Mouse (Mus musculus): ENCODE data around the gene 1700025B11Rik.
"Not testable (repeated sequence)": the region's sequence is repeated elsewhere in the genome, so short reads cannot be mapped to it uniquely, and the experiment has no call there.

The 1700025B11Rik gene

DNA sequence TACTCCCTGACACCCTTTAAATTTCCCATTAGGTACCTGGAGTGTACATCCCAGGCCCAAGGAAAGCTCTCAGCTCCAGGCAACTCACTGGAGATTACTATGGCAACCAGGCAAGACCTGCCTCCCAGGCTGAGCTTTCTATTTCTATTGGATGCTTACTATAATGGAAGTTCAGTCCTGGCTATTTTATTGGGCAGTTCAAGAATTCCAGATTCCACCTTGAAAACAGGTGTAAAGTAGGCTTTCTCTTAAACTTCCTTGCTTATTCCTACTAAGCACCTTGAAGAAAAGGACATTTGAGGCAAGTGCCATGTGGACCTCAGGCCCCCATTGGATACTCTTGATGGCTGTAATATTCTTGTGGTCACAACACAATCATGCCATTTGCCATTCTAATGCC is at the start of gene 1700025B11Rik:
TSS of gene 1700025B11Rik (minus strand) at position 101 of the 400 bp plus-strand sequence.
- in situ Hi-C loops (cut with MboI): no loop called here

DNA sequence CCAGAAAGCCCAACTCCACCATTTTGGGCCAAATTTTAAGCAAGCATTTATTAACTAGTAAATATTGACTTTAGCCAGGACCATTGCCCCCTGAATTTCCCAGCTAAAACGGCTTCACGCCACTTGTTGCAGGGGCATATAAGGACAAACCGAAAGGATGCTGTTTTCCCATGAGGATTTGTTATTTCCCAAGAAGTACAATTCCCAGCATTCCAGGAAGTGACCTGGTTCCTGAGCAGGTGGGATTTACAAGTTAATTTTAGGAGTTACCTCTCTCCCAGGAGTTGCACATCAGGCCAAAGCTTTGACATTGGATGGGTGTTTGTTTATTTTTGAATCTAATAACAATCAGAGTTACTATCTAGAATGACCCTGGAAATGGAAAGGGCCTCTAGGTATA is 44.4 kb upstream of the 1700025B11Rik start:
- in situ Hi-C loops (cut with MboI): no loop called here

DNA sequence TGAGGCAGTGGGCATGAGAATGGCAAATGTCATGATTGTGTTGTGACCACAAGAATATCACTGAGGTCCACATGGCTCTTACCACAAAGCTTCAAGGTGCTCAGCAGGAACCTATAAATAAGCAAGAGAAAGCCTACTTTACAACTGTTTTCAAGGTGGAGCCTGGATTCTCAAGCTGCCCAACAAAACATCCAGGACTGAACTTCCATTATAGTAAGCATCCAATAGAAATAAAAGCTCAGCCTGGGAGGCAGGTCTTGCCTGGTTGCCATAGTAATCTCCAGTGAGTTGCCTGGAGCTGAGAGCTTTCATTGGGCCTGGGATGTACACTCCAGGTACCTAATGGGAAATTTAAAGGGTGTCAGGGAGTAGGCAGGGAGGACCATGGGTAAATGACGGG is 37.3 kb upstream of the 1700025B11Rik start, which contains the start of gene Gm36245:
TSS of gene Gm36245 (plus strand) at position 301 of the 400 bp plus-strand sequence.
- in situ Hi-C loops (cut with MboI): no loop called here

DNA sequence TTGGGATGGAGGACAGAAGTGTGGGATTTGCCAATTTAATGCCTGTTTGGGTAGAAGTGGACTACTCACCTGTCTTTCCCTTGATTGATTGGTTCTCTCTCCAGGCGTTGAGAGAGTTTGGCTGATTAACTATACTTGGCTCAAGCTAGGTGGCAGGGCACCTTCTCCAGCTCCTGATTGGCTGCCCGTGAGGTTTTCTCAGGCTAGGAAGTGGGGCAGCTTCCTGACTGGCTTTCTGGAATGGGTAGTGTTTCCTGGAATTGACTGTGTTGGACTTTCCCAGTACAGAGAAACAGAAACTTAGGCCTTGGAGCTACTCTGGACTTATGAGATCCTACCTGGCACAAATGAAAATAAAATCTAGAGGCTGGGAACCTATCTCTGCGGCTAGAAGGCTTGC is 36.7 kb upstream of the 1700025B11Rik start:
- in situ Hi-C loops (cut with MboI): no loop called here

GRCm38 (mm10) chr15:77595961-77596360 is 34.3 kb upstream of the 1700025B11Rik start, which contains the start of gene Apol10b:
Apol10b (minus strand) TSS chr15:77596125.
- in situ Hi-C loops (cut with MboI): no loop called here

GRCm38 (mm10) chr15:77593557-77593956 is 31.9 kb upstream of the 1700025B11Rik start:
- in situ Hi-C loops (cut with MboI): no loop called here

- in situ Hi-C loops (cut with MboI): no loop called here
Measured at GRCm38 (mm10) chr15:77590881-77591280, 29.2 kb upstream of the 1700025B11Rik start.

- in situ Hi-C loops (cut with MboI): no loop called here
Measured at GRCm38 (mm10) chr15:77588981-77589380, 27.3 kb upstream of the 1700025B11Rik start.

DNA sequence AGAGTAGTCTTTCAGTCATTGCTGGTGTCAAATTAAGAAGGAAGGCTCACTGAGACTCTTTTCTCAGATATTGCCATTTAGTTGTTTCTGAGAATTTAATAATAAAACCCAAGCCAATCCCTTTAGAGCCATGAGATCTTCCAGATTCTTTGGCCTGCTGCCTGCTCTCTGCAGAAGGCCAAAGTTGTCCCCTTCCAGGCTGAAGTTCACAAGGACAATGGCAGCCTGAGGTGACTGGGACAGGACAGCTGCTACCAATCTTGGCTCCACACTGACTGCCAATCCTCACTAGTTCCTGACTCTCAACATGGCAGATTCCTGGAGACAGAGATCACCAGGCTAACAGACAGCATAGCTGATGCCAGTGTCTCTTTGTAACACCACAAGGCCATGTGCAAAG is 25.3 kb upstream of the 1700025B11Rik start:
- in situ Hi-C loops (cut with MboI): no loop called here

- in situ Hi-C loops (cut with MboI): no loop called here
Measured at GRCm38 (mm10) chr15:77581681-77582080, 20.0 kb upstream of the 1700025B11Rik start.

GRCm38 (mm10) chr15:77579311-77579710 is 17.6 kb upstream of the 1700025B11Rik start:
- in situ Hi-C loops (cut with MboI): no loop called here

- in situ Hi-C loops (cut with MboI): no loop called here
Measured at GRCm38 (mm10) chr15:77578801-77579200, 17.1 kb upstream of the 1700025B11Rik start.

DNA sequence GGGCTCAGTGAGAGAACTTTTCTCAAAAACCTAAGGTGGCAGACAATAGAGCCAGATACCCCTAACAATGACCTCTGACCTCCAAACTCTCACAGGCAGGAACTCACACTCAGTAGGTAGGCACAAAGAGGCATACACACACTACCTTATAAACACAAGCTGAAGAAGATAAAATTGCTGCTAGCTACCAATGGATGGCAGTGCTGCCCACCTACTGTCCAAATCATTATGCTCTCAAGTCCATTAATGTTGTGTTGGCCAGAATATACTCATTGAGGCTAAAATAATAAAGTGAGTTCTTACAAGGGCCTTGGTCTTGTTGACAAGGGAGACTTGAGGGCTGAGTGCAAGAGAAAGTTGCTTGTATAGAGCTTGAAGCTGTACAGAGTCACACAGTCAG is 1.5 kb upstream of the 1700025B11Rik start:
- in situ Hi-C loops (cut with MboI): no loop called here

DNA sequence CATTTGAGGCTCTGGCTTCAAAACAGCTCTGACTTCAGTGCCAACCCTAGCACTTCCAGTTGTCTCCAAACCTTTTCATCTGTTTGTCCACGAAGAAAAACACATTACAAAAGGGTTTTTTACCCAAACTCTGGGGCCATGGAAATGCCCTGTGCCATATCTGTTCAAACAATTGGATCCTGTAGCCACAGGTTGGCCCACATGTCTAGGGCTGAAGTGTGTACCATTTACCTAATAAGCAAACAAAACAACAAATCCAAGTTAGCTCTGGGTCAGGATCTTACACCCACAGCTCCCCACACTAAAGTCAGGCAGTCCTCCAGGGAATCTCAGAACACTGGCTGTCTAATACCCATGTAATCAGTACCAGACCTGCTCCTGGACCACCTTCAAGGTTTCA is 22.5 kb downstream of the 1700025B11Rik start:
- in situ Hi-C loops (cut with MboI): not testable (repeated sequence)

DNA sequence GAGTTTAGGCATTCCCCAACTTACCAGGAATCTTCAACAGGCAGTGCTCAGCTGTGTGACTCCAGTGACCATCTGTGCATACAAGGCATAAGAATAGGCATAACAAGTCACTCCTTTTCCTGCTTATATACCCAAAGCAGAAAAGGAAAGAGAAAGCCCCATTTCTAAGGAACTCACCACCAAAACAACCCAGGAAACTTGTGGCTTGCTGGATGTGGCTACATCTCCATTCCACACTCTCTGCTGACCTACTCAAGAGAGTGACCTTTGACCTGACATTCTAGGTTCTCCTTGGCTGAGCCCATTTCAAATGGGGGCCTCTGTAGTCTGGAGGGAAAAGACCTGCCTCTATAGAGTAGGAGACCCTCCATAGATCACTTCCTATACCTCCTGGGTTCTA is 28.5 kb downstream of the 1700025B11Rik start, which contains the start of gene Apol7c:
TSS of gene Apol7c (minus strand) at position 101 of the 400 bp plus-strand sequence.
- in situ Hi-C loops (cut with MboI): no loop called here

DNA sequence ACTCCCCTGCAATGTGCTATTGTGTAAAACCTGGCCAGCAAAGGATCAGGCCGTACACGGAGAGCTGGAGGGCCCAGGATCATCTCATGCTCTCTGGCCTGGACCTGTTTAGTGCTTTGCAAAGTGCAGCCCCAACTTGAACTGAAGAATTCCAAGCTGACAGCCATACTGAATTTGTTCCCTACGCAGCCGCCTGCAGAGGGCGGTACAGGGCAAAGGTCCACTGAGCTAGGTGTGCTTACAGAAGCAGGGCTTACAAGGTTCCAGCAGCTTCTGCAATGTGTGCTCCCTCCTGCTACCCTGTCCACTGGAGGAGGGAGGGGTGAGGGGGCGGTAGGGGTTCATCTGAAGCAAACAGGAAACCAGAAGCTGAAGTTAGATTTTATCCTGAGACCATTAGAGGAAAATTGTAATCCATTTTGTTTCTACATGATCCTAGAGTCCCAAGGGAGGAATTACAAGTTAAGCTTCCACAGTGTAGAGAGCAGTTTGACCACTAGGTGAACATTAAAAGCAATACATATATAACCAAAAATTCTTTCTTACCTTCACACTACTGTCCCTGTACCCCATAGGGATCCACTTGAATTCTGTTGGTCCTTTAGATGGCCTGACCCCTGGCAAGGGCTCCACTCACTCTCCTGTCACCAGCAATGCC is 38.4 kb downstream of the 1700025B11Rik start:
- in situ Hi-C loops (cut with MboI): not testable (repeated sequence)

DNA sequence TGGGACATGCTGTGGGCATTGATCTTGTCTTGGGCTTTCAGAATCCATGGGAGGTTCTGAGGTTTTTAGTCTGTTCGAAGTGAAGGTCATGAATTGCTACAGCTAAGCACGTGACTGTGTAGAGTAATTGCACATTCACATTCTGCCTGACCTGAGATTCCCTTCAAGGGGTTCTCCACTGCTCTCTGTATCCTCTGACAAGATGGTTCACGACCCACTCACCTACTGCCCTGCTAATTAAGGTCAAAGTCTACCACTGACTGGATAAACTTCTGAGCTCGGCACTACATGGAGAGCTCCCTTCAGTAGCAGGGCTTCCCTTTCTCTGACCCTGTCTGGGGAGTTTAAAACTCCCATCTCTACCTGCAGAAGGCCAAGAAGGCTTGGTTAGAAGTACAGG is 41.1 kb downstream of the 1700025B11Rik start:
- in situ Hi-C loops (cut with MboI): not testable (repeated sequence)

Measured in mature B cell (primary cell).